Mouse (Mus musculus) liver, embryonic 14.5 days (tissue): ENCODE measurements around the gene Chil5.

ENCODE experiments used
- CTCF ChIP-seq: IDR thresholded peaks from 2 replicates; pipeline ENCODE4 v1.5.1; 2016; ENCODE audit warnings: antibody characterized with exemption, low read depth, control low read depth
- EP300 ChIP-seq: IDR thresholded peaks from 2 replicates; pipeline ENCODE4 v1.6.1; 2016; ENCODE audit warnings: antibody characterized with exemption, low read depth

DNA sequence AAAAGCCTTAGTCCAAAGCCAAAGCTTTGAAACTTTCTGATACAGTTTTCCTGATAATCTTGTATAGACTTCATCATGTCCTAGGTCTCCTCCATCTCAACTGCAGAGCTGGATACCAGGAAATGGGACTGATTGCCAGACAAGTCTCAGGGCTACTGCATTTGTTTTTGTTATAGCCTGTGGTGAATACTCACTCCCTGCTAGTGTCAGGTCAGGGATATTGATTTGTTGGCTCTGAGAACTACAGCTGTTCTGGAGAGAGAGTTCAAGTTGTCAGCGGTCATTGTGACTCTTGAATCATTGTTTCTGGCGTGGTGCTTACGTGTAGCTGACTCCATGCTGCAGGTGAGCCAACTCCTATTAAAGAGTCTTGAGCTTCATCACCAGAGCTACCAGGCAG, 59.2 kb downstream of the Chil5 start, which contains the start of gene Ovgp1:
- no peak for TF ChIP-seq CTCF
- no peak for TF ChIP-seq EP300
